Mouse (Mus musculus) subcutaneous adipose tissue, adult 2 months (tissue): ENCODE results near the gene Cebpzos. TPM values are rescaled to one million over a fixed set of nuclear protein-coding genes. Genes with fewer than 3 reads are reported as not detected.

Source experiments
- polyA plus RNA-seq: library from polyadenylated mRNA; depleted of rRNA; stranded (reverse); fragments of >200 nt; gene quantifications from 2 replicates; pipeline ENCODE4 v1.2.3, GENCODE M21; 2012; ENCODE audit warnings: low replicate concordance; rRNA removed

The Cebpzos gene
- 8.6 and 9.7 TPM in 2 replicates for polyA plus RNA-seq

DNA sequence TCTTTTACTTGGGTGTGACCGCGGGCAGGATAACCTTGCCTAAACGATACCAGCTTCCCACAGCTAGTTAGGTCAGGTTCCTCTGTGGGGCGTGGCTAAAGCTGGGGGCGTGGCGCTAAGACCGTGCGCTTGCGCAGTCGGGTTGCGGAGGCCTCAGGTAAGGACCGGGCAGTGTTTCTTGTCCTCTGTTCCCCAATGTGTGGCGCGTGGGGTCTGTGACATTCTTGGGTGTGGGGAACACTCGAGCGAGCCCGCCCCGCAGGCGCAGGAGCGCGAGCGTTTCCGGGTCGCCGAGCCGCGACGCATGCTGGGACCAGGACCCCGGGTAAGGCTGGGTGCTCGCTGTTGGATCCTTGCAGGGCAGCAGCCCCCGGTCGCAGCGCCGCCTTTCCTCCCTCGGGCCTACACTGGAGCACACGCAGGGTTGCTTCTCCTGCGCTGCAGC lies at the start of gene Cebpzos:
TSS of gene Cebpzos (plus strand) at position 132 of the 445 bp plus-strand sequence.

DNA sequence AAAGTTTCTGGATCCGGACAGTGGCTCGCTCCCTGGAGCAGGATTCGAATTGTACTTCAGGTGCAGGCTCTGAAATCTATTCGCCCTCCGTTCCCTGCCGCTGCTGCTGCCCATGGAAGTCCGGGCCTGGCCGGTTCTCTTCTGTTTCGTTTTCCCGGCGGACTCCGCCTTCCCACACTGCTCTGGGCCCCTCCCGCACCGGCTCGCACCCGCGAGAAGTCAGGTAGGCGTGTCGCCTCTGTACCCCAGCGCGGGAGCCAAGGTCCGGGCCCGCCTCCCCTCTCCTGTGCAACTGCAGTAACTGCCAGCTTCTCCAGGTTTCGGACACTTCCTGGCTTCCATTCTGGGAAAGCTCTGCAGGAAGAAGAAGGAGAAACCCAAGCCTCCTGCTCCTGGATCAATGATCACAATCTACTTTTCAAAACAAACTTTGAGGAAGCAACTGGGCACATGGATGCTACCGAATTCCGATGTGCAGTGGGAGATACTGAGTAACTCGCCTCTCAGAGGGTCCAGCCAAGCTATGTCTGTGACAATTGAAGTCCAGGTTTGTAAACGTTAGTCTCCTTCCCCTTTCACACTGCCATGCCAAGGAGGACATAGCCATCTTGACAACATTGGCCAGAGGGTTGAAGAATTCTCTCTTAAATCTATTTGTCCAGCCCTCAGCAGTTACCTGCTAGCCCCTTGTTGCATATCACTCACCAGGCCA lies 33.7 kb upstream of the Cebpzos start, which contains the start of gene Eif2ak2:
TSS of gene Eif2ak2 (minus strand) at position 173 of the 712 bp plus-strand sequence.

DNA sequence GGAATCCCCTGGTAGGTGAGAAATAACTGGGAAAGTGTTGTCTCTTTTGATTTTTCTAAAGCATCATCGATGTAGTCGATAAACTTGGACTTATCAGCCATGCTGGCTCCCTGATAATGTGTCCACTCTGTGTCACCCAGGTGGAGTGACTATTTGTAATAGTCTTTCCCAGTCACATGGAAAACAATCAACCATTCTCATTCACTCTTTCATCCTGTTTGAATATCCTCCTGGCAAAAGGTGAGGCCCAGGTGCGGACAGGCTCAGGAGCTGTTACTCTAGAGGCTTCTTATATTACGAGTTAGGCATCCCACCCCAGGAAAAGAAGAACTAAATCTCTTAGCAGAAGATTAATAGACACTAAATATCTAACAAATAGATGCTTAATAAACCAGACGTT lies 9.4 kb upstream of the Cebpzos start, which contains the start of gene Sult6b1:
TSS of gene Sult6b1 (minus strand) at position 101 of the 400 bp plus-strand sequence.

DNA sequence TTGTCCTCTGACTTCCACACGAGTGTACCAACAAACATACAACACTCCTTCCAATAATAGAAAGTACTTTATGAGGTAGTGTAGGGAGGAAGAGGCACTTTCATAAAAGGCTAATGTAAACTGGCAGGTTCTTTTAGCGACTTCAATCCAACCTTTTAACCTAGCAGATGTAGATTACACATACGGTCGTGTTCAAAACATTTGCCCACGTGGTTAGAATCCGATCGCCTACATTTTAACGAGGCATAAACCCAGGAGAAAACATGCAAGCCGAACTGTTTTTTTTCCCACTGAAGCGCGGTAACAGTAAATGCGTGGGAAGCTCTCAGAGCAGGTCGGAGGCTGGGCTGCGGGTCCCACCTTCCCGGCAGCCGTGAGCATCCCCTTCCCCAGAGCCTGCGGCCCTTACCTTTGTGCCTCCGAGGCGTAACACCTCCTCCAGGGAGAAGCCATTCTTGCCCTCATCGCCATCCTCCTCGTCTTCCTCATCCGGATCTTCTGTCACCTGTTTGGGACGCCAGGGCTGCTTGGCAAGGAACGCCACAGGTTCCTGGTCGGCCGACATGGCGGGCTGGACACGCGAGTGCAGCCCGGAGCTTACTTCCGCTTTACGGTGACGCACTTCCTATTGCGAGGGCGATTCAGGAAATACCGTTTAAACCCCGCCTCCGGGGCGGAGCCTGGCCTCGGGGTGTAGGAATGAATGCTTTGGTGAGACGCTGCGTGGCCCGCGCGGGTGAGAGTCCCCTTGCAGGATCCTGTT lies 20.3 kb downstream of the Cebpzos start, which contains the start of the genes Cebpz and Ndufaf7:
TSS of gene Cebpz (minus strand) at position 601 of the 763 bp plus-strand sequence.
TSS of gene Ndufaf7 (plus strand) at position 671 of the 763 bp plus-strand sequence.

Other genes with a start within 250 kb of the Cebpzos start
- 11.0 TPM in 2 replicates for gene Strn, start 179.3 kb upstream of the Cebpzos start, polyA plus RNA-seq
- gene Heatr5b, start 81.1 kb upstream of the Cebpzos start, polyA plus RNA-seq = 30.4 and 39.0 TPM in 2 replicates
- 11.5 and 18.3 TPM in 2 replicates for gene Gpatch11, start 80.9 kb upstream of the Cebpzos start, polyA plus RNA-seq
- gene Eif2ak2, start 33.9 kb upstream of the Cebpzos start, polyA plus RNA-seq = 5.3 and 10.6 TPM in 2 replicates
- not detected in 2 replicates for gene Sult6b1, start 9.5 kb upstream of the Cebpzos start, polyA plus RNA-seq
- gene Cebpz, start 20.6 kb downstream of the Cebpzos start, polyA plus RNA-seq = 3.5 and 8.7 TPM in 2 replicates
- gene Ndufaf7, start 20.6 kb downstream of the Cebpzos start, polyA plus RNA-seq = 13.1 and 16.1 TPM in 2 replicates
- 15.5 and 22.3 TPM in 2 replicates for gene Prkd3, start 104.3 kb downstream of the Cebpzos start, polyA plus RNA-seq
- 14.2 and 28.0 TPM in 2 replicates for gene Qpct, start 135.4 kb downstream of the Cebpzos start, polyA plus RNA-seq